Mouse (Mus musculus) kidney, postnatal 4 days (tissue): ENCODE measurements at regions not wholly inside any gene's neighbourhood (a gene's known extent, or its start where the extent isn't known, plus 50 kb on each side); places are given as distances from the start of the nearest gene placed in this dataset.

Source experiments
- DNase-seq, 2 experiments: peaks; one replicate each; pipeline ENCODE4 v3.0.0; 2021; ENCODE audit warnings: mixed read lengths in 2 of 2

- no peak for DNase-seq
These were observed 240.7 kb downstream of the Rps15a start for GRCm38 (mm10) chr7:117875241-117875640.

DNA sequence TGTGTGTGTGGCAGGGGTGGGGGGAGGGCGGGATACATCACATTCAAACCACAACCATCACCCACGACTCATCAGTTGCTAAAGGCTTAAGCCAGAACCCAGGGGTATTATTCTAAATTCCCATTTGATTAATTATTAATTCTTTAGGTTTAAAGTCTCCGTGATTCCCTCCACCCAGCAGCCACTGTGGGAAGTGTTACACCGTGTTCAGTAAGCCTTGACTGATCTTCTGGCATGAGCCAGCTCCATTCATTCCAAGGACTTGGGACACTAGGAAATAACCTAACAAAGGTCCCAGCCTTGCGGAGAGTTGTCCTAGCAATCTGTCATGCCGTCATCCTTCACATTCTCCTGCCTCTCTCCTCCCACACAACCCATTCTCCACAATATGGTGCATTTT, 256.6 kb downstream of the Rps15a start:
- DNase-seq = no peak

- no peak for DNase-seq
These were observed 260.0 kb downstream of the Rps15a start for GRCm38 (mm10) chr7:117855955-117856354.

GRCm38 (mm10) chr7:117853716-117854115, 262.3 kb downstream of the Rps15a start:
- no peak for DNase-seq

- DNase-seq = no peak
These were observed 263.1 kb downstream of the Rps15a start for GRCm38 (mm10) chr7:117852866-117853265.

DNA sequence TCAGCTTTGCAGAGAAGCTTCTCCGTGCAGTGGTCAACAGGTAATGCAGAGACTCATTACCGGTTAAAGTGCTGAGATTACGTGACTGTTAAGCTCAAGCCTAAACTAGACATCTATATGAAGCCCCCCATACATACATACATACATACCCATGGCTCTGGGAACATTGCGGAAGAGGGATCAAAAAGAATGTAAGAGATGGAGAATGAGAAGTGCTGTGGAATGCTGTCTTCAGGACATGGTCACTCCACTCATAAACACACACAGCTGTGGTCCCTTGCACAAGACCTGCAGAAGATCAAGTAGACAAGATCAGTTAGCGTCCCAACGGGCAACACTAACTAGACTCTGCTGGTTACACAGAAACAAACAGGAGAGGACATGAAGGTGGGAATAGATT, 265.2 kb downstream of the Rps15a start:
- DNase-seq = no peak

DNA sequence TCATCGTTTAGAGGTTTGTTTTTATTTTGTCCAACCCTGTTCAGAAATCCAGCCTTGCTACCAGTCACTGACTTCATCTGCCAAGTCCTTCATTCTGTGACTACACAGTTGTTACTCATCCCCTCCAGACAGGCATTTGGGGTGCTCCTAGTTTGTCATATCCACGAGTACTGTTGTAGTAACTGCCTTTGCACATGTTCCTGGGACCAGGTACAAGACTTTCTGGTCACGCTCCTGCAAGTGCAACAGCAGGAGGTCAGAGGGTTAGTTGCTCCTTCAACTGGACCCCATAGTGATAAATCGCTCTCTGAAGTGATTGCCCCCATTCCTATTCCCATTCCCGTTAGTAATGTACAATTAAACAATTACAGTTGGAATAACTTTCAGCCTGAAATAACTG, 269.9 kb downstream of the Rps15a start:
- no peak for DNase-seq

- DNase-seq = peak in 1 of 2 experiments; percentile 6
These were observed 273.2 kb downstream of the Rps15a start for GRCm38 (mm10) chr7:117842780-117843179.

GRCm38 (mm10) chr7:117795035-117795434, 321.0 kb downstream of the Rps15a start:
- no peak for DNase-seq

GRCm38 (mm10) chr7:117793991-117794390, 322.0 kb downstream of the Rps15a start:
- no peak for DNase-seq

DNA sequence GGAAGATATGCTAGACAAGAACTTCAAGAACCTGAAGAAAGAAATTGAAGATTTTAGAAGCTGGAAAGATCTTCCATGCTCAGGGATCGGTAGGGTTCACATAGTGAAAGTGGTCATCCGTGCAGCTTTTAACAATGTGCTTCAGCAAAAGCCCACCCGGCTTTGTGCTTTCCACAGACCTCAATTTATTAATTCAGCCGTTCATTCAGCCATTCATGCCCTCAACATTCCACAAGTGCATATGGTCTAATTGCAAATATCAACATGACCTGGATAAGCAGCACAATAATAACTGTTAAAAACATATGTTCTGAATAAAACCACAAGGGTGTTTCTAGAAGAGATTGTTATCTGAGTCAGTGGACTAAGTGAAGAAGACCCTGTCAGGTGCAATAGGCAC, 323.5 kb downstream of the Rps15a start:
- no peak for DNase-seq

GRCm38 (mm10) chr7:117778996-117779395, 337.0 kb downstream of the Rps15a start:
- DNase-seq = no peak

DNA sequence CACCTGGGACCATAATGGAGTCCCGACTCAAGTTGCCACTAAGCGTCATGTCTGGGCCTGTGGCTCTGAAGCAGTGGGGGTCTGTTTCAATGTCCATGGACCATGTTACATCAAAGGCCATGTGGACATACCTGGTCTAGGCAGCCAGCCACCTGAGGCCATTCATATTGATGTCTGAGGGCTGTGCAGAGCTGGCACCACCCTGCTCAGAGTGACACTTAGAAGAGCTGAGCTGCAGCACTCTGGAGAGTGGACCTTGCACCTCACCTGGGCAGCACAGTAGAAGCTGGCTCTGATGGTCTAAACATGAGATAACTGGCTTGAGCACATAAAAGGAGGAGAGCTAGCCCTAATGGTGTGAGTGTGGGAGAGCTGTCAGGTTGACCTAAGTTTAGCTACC, 338.1 kb downstream of the Rps15a start:
- no peak for DNase-seq

DNA sequence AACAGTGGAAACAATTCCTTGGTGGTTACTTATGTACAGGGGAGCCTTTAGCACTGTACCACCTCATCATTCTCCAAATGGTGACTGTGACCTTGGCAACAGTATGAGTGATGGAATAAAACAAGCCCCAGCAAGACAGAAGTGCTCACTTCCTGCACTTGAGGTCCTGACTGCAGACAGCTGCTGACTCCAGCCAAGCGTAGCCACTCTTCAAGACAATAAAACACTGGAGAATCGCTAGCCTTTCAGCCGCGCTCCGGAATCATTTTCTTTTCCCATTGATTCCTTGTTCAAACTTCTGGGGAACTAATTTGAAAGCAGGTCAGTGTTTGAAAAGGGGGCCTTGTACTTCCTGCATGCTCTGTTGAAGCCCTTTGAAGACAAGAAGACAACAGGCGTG, 344.2 kb downstream of the Rps15a start:
- DNase-seq = peak; percentile 4 to 13

DNA sequence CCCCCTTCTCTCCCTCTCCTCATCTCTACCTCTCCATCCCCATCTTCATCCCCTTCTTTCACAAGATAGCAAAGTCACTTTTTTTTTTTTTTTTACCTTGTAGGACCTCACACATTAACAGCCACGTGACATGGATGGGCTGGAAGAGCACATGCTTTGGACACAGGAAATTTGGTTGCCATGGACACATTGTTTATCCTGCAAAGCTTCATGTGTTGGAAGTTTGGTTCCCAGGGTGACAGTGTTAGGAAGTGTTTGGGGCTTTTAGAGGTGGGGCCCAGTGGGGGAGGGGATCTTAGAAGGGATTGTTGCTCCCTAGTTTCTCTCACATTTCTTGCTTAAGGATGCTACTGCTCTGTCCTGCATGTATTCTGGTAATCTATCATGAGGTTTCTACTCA, 356.5 kb downstream of the Rps15a start:
- no peak for DNase-seq

- DNase-seq = no peak
These were observed 359.0 kb downstream of the Rps15a start for GRCm38 (mm10) chr7:117757033-117757432.

- no peak for DNase-seq
These were observed 360.2 kb downstream of the Rps15a start for GRCm38 (mm10) chr7:117755830-117756229.

DNA sequence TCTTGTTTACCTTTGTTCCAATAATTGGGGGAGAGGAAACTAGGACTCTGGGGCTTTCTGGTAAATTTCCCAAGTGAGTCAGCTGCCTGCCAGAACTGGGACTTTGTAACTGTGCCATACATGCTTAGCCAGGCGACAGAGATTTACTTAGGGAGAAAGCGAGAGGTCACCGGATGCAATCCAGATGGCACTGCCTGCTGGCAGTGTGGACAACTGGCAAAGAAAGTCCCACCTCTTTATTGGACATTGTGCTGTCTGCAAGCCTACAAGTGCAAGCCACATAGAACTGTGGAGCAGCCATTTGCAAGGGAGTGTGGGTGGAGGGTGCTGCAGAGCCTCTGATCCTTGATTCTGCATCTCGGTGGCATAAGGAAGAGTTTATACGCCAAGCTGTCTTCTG, 362.7 kb downstream of the Rps15a start:
- no peak for DNase-seq

GRCm38 (mm10) chr7:117752302-117753185, 363.4 kb downstream of the Rps15a start:
- no peak for DNase-seq

DNA sequence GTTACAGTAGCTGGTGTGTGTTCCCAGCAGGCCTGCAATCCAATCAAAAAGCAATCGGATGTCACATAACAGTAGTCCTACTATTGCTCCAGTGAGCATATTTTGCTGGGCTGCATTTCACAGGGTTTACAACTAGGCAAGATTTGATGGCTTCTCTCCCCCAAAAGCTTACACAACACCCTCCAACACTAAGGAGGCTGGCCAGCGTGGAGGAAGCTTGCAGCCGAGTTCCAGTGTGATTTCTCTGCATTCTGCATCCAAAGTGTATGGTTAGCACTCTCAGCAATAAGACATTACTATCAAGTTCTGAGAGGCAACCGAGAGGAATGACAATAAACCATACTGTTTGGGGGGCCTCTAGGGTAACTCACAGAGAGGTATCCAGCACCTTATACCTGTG, 367.2 kb downstream of the Xylt1 start:
- no peak for DNase-seq

DNA sequence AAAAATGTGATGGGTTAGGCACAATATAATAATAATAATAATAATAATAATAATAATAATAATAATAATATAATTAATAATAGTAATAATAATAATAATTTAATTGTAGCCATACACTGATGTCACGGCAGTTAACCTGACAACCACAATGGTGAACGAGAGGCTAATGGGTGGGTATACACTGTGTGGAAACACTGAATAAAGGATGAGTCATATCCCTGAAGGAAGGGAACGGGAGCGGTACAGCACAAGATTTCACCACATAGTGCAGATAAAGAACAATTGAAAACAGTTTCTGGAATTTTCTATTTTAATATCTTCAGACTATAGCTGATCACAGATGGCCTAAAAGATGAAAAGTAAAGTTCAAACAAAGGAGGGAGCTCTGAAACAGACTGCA, 365.6 kb downstream of the Xylt1 start:
- DNase-seq = no peak

GRCm38 (mm10) chr7:117739706-117740105, 358.9 kb downstream of the Xylt1 start:
- no peak for DNase-seq

GRCm38 (mm10) chr7:117735699-117736020, 354.9 kb downstream of the Xylt1 start:
- DNase-seq = no peak

GRCm38 (mm10) chr7:117734994-117735698, 354.4 kb downstream of the Xylt1 start:
- no peak for DNase-seq
